Mouse (Mus musculus) thymus, adult 2 months (tissue): ENCODE measurements around the gene Dlgap1. TPM values are rescaled to one million over a fixed set of nuclear protein-coding genes. Genes with fewer than 3 reads are reported as not detected.
A peak's percentile ranks its signal among the peaks of the same experiment; 100 is the strongest.

Experiments
- DNase-seq: peaks from one replicate; pipeline ENCODE4 v3.0.0; 2021
- H3K27ac ChIP-seq: fragments of 200-500 bp; 2 replicates; pipeline ENCODE4 v1.5.1; 2012; ENCODE audit warnings: low read length, control low read depth; ENCODE audit not compliant: control insufficient read depth, insufficient read depth
- H3K27me3 ChIP-seq: fragments of 200-500 bp; 2 replicates; pipeline ENCODE4 v1.6.1; 2012; ENCODE audit warnings: mild to moderate bottlenecking, low read length, moderate library complexity, mixed read lengths; ENCODE audit not compliant: control insufficient read depth, insufficient read depth
- H3K36me3 ChIP-seq: fragments of 200-500 bp; 2 replicates; pipeline ENCODE4 v1.6.1; 2012; ENCODE audit warnings: mild to moderate bottlenecking, low read length, moderate library complexity; ENCODE audit not compliant: control insufficient read depth, insufficient read depth
- H3K4me1 ChIP-seq: fragments of 200-500 bp; replicated peaks from 2 replicates; pipeline ENCODE4 v1.6.1; 2012; ENCODE audit warnings: low read length; ENCODE audit not compliant: control insufficient read depth, insufficient read depth
- H3K4me3 ChIP-seq: fragments of 200-500 bp; 2 replicates; pipeline ENCODE4 v1.5.1; 2012; ENCODE audit warnings: mild to moderate bottlenecking, low read length, control low read depth, moderate library complexity; ENCODE audit not compliant: control insufficient read depth, insufficient read depth
- CTCF ChIP-seq: fragments of 200-500 bp; IDR thresholded peaks from 2 replicates; pipeline ENCODE4 v1.5.1; 2012; ENCODE audit warnings: mild to moderate bottlenecking, control low read depth, low read length, moderate library complexity, borderline replicate concordance; ENCODE audit not compliant: control insufficient read depth, poor library complexity, insufficient read depth; ENCODE audit errors: extremely low read depth
- POLR2A ChIP-seq: fragments of 200-500 bp; IDR thresholded peaks from 2 replicates; pipeline ENCODE4 v1.6.1; 2012; ENCODE audit warnings: mild to moderate bottlenecking, low read length, control low read depth, moderate library complexity; ENCODE audit not compliant: control insufficient read depth, poor library complexity, insufficient read depth; ENCODE audit errors: extremely low read depth
- WGBS: fragments of 180-500 bp; shearing (Covaris S2); methylation state at CpG from one replicate; pipeline ENCODE4 v1.1.7; 2018; 5-methylcytosine and 5-hydroxymethylcytosine counted together
- polyA plus RNA-seq: library from polyadenylated mRNA; depleted of rRNA; stranded (reverse); fragments of >200 nt; gene quantifications from 2 replicates; pipeline ENCODE4 v1.2.3, GENCODE M21; 2012

The Dlgap1 gene
- polyA plus RNA-seq, 1 experiment: 0.32 TPM

DNA sequence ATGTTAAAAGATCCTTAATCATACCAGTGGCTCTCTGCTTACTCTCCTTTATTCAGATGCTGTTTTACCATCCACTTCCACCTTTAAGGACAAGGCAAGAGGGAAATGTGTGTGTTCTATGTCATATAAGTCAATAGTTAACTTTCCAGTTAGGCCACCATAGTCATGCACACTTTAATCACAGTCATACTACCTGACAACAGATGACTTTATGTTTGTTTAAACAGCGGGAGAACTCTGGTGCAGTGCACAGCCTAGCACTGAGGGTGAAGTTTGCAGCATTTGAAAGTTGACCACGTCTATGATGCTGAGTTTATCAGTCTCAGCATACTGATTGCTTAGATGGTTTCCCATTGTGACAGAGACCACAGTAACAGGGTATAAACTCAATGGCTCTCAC, 433.0 kb downstream of the Dlgap1 start:
- Histone ChIP-seq H3K27me3 (no peaks in the 10 kb centered on the region), H3K4me1 (no peaks in the 10 kb centered on the region), H3K27ac (no peak overlapping the region), H3K4me3 (no peak overlapping the region), H3K36me3 (no peaks in the 10 kb centered on the region)
- TF ChIP-seq POLR2A (no peak), CTCF (no peak)
- no peak for DNase-seq
- 73% methylated on average over 2 of the region's 2 CpGs for WGBS

DNA sequence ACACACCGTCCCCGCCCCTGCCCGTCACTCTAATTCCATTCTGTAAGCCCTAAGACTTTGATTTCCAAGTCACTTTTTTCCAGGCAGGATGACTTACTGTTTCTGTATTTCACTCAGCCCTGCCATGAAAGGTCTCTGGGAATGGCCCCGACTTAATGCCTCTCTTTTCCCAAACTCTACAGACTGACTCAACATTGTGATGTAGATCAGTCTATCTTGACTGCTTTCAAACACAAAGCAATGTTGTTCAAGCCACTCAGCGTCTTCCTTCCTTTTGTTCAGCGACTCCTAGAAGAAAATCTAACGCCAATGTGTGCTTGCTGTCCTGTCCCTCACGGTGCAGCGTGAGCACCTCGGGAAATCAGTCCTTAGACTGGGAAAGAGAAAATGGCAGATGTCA, 434.9 kb downstream of the Dlgap1 start:
- Histone ChIP-seq H3K27ac (no peak overlapping the region), H3K36me3 (no peaks in the 10 kb centered on the region), H3K4me1 (no peaks in the 10 kb centered on the region), H3K4me3 (no peak overlapping the region), H3K27me3 (no peaks in the 10 kb centered on the region)
- TF ChIP-seq CTCF: no peak
- no peak for TF ChIP-seq POLR2A
- DNase-seq: no peak
- WGBS: 54% methylated on average over 10 of the region's 10 CpGs

DNA sequence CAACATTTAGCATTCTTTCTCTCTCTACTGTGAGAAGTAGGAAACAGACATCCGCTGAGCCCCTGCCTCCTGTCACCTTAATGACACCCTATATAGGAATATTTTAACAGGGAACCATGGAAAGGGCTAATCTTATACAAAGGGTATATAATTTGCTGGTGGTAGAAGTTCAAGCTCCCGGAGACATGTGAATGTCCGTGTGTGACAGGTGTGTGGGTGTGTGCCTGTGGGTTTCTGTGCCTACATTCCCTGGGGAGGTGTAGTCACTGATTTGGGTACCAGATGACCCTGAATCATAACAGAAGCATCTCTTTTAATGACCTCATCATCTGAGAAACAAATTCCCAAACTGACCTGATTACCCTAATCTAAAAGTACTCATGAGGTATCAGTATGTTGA, 445.3 kb downstream of the Dlgap1 start:
- H3K4me1 ChIP-seq: no peaks in the 10 kb centered on the region
- TF ChIP-seq CTCF (no peak), POLR2A (no peak)
- H3K4me3 ChIP-seq: no peak overlapping the region
- 91% methylated on average over 3 of the region's 3 CpGs for WGBS
- no peak overlapping the region for H3K27ac ChIP-seq
- H3K27me3 ChIP-seq: no peaks in the 10 kb centered on the region
- DNase-seq: no peak
- no peaks in the 10 kb centered on the region for H3K36me3 ChIP-seq

DNA sequence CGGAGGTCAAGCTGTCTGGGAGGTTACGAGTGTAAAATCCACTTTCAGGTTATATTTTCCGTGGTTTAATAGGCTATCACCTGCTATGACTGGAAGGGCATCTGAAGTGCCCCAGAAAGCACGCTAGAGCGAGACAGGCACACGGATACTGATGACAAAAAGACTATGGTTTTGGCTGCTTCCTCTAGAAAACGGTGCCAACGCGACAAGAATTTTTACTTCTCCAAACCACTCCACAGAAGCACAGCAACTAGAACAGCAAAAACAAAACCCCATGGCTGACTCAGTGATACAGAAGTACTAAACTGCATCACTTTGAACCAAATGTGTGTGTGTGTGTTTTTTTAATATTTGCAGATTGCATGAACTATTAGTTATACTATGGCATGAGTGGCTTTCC, 459.0 kb downstream of the Dlgap1 start:
- TF ChIP-seq CTCF (no peak), POLR2A (no peak)
- no peak for DNase-seq
- no peaks in the 10 kb centered on the region for H3K27me3 ChIP-seq
- WGBS: 28% methylated on average over 9 of the region's 9 CpGs
- H3K4me1 ChIP-seq: no peaks in the 10 kb centered on the region
- H3K36me3 ChIP-seq: no peaks in the 10 kb centered on the region
- H3K4me3 ChIP-seq: no peak overlapping the region
- no peak overlapping the region for H3K27ac ChIP-seq

DNA sequence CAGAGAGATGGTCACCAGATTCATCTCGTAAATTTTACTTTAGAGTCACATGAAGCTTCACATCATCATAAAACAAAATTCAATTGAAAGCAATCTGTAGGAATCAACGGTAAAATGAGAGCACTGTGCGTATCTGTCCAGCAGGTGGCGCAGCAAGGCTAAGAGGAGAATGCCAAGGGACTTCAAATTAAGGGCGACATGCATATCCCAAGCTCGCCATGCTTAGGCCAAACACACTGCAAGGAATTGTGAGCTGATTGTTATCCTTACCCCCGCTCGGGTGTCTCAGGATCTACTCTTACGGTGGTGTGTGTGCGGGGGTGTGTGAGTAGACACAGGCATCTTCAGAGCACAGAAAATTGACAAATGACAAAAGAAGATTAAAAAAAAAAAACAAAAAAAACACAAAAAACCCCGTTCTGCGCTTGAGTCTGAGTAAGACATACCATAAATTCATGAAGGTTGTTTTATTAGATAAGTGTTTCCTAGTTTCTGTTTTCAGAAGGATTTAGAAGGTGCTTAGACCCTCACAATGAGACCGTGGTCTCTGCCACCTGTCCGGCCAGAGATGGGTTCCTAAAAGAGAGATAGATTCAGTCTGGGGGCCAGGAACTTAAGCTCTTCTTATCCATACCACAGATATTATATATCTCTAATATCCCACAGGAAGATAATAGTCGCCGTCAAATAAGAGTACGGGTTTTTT, 461.0 kb downstream of the Dlgap1 start:
- H3K36me3 ChIP-seq: no peaks in the 10 kb centered on the region
- no peaks in the 10 kb centered on the region for H3K27me3 ChIP-seq
- no peak for TF ChIP-seq POLR2A
- TF ChIP-seq CTCF: no peak
- H3K4me3 ChIP-seq: no peak overlapping the region
- 17% methylated on average over 17 of the region's 17 CpGs for WGBS
- no peak overlapping the region for H3K27ac ChIP-seq
- peak; percentile 61 for DNase-seq
- H3K4me1 ChIP-seq: no peaks in the 10 kb centered on the region

DNA sequence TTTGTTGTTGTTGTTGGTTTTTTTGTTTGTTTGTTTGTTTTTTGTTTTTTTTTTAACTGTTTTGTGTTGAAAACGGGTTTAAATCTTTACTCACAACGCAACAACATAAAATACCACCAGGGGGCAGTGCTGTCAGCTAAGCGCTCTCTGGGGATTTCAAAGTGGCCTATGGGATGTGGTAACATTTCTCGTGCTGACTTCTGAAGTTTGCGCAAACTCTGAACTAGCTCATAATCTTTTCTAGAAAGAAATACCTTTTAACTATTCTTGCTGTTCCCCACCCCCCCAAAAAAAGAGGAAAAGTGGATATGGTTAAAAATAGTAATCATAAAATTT, 461.5 kb downstream of the Dlgap1 start:
- peak; percentile 56 for DNase-seq
- H3K4me1 ChIP-seq: no peaks in the 10 kb centered on the region
- no peak overlapping the region for H3K27ac ChIP-seq
- H3K36me3 ChIP-seq: no peaks in the 10 kb centered on the region
- H3K27me3 ChIP-seq: no peaks in the 10 kb centered on the region
- WGBS: 13% methylated on average over 5 of the region's 5 CpGs
- TF ChIP-seq CTCF: no peak
- TF ChIP-seq POLR2A: no peak
- H3K4me3 ChIP-seq: no peak overlapping the region

DNA sequence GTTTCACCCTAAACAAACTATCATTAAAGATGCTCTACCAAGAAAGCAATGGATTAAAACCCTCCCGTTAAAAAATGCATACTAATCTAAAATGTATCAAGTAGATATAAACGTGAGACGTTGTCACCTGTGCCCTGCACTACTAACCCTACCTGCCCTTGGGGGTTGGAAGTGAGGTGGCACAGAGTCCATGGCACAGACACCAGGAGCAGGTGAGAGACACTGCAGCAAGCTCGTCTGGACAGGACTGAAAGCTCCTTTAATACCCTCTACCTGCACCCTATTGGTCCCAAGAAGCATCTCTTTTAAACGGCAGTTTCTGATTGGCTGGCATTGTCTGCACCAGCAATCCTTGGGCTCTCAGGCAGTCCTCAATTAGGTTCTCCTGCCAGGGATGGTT, 464.0 kb downstream of the Dlgap1 start:
- H3K4me3 ChIP-seq: no peak overlapping the region
- 80% methylated on average over 5 of the region's 5 CpGs for WGBS
- H3K4me1 ChIP-seq: no peaks in the 10 kb centered on the region
- H3K27ac ChIP-seq: no peak overlapping the region
- no peak for DNase-seq
- TF ChIP-seq CTCF (no peak), POLR2A (no peak)
- H3K27me3 ChIP-seq: no peaks in the 10 kb centered on the region
- H3K36me3 ChIP-seq: no peaks in the 10 kb centered on the region
